Mouse (Mus musculus) lung, postnatal 0 days (tissue): ENCODE results near the gene C4b.
"Not testable (repeated sequence)": the region's sequence is repeated elsewhere in the genome, so short reads cannot be mapped to it uniquely, and the experiment has no call there.

Experiments
- CTCF ChIP-seq: IDR thresholded peaks from 2 replicates; pipeline ENCODE4 v1.5.1; 2016; ENCODE audit warnings: antibody characterized with exemption, mild to moderate bottlenecking
- EP300 ChIP-seq: IDR thresholded peaks from 2 replicates; pipeline ENCODE4 v1.6.1; 2016; ENCODE audit warnings: antibody characterized with exemption, mild to moderate bottlenecking, control low read depth

- not testable (repeated sequence) for TF ChIP-seq CTCF, EP300
These were observed 21.4 kb downstream of the C4b start for GRCm38 (mm10) chr17:34722238-34722637.
